Mouse (Mus musculus) neutrophil, adult 59 days (primary cell): Measurements from ENCODE around the gene Teddm2. TPM values are rescaled to one million over a fixed set of nuclear protein-coding genes. Genes with fewer than 3 reads are reported as not detected.

ENCODE experiments used
- total RNA-seq, 2 experiments: library from RNA; stranded (reverse); gene quantifications; 1 replicate in 1 of 2; 2 replicates in 1 of 2; pipeline ENCODE4 v1.2.4; 2023

Gene Teddm2
- total RNA-seq: under 1 TPM; 0.22 to 0.51 TPM

DNA sequence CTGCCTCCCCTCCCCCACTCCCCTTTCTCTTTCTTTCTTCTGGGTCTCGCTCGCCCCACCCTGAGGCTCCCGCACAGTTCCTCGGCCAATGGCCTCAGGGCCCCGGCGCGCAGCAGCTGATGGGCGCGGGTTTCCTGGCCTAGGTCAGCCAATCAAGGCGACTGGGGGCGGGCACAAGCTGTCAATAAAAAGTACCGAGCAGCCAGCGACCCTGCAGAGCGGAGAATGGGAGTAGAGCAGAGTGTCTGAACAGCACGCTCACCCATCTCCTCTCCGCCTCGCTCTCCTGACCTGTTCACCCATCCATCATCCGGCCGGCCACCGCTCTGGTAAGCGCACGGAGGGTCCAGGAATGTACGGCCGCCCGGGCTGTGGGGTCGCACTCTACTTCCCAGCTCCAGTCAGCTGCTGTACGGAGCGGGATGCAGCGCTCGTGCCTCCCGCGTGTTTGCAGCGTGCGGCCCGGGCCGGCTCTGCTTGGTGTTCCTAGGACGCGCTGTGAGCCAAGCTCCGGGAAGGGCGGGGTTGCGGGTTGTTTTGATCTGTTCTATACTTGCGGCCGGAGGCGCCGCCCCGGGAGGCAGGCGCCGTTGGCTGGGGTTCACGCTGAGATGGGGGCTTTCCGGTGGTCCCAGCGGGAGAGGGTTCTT, at the start of gene Teddm2, which contains the start of gene Glul:
Gene Teddm2 (minus strand): TSS at position 498 of the 650 bp plus-strand sequence.
Gene Glul (plus strand): TSS at position 214 of the 650 bp plus-strand sequence.

DNA sequence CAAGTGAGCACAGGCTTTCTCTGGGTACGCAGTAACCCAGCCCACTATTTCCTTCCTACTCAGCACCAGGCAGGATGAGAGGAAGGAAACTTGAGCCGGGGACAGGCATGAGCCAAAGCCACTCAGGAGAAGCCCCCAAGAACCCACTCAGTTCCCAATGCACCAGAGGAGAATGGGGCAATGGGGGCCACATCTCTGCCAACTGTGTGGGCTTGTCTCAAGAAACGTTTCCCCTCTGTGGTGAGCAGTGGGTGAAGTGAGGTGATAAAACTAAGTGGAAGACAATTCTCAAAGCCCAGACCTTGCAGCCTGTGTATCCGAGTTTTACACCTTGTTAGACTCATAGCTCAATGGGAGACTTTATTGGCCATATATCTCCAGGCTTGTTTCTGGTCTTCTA, 8.6 kb downstream of the Teddm2 start, which contains the start of gene Teddm1a:
Gene Teddm1a (plus strand): TSS at position 301 of the 400 bp plus-strand sequence.

GRCm38 (mm10) chr1:153874045-153874444, 26.0 kb downstream of the Teddm2 start, which contains the start of gene Teddm1b:
Teddm1b (plus strand) TSS chr1:153874345.

GRCm38 (mm10) chr1:153844042-153844441, 56.0 kb downstream of the Teddm2 start, which contains the start of gene Rgsl1:
Rgsl1 (minus strand) TSS chr1:153844142.

Other genes starting within 250 kb of the Teddm2 start
- gene Rgs8, start 247.2 kb downstream of the Teddm2 start, total RNA-seq: under 1 TPM in 1 of 2 experiments, not detected in 1; 0.07 TPM
- gene Rgs16, start 159.9 kb downstream of the Teddm2 start, total RNA-seq: 1 to 10 TPM in 1 of 2 experiments, under 1 TPM in 1; 0.44 to 1.8 TPM
- 10 to 100 TPM; 86.4 to 92.9 TPM for gene Rnasel, start 150.8 kb downstream of the Teddm2 start, total RNA-seq
- gene Rgsl1, start 56.1 kb downstream of the Teddm2 start, total RNA-seq: not detected
- gene Teddm1b, start 25.9 kb downstream of the Teddm2 start, total RNA-seq: under 1 TPM in 1 of 2 experiments, not detected in 1; 0.31 TPM
- gene Teddm1a, start 8.5 kb downstream of the Teddm2 start, total RNA-seq: not detected
- 100 to 1,000 TPM; 154 to 181 TPM for gene Glul, start 284 bp downstream of the Teddm2 start, total RNA-seq